Mouse (Mus musculus) cerebellum, adult 2 months (tissue): ENCODE data around the gene Klhl42.

Experiments
- CTCF ChIP-seq: fragments of 200-500 bp; IDR thresholded peaks from 2 replicates; pipeline ENCODE4 v1.5.1; 2011; ENCODE audit warnings: low read depth, mild to moderate bottlenecking, control low read depth, low read length, moderate library complexity, borderline replicate concordance; ENCODE audit not compliant: insufficient read depth
- POLR2A ChIP-seq: fragments of 200-500 bp; IDR thresholded peaks from 2 replicates; pipeline ENCODE4 v1.6.1; 2011; ENCODE audit warnings: low read length, control low read depth, borderline replicate concordance; ENCODE audit not compliant: insufficient read depth

DNA sequence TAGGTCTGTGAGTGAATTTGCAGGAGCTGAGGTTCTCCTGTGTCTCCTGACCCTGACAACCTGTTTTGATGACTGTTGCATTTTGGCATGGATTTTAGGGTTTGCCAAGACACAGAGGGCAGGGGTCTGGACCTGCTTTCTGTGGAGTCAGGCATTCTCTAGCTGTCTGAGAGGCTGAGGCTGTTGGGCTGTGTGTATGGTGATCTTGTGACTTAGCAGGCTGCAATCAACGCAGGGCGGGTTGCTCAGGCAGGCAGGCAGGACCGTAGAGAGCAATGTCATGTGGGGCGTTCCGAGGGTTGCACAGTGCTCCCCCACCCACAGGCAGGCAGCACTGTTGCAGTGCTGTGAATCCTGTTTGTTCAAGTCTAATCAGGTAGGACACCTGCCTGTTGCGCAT, 15.5 kb downstream of the Klhl42 start:
- TF ChIP-seq POLR2A (no peak), CTCF (no peak)
